Mouse (Mus musculus) embryonic fibroblast, embryonic 13.5 days (primary cell): ENCODE measurements around the gene Fmnl2. TPM values are rescaled to one million over a fixed set of nuclear protein-coding genes. Genes with fewer than 3 reads are reported as not detected.

ENCODE experiments used
- H3K27ac ChIP-seq: 2 replicates; pipeline ENCODE4 v1.5.1; 2012; ENCODE audit warnings: low read length, control low read depth, inconsistent platforms; ENCODE audit not compliant: insufficient read depth
- H3K4me1 ChIP-seq: 2 replicates; pipeline ENCODE4 v1.6.1; 2011; ENCODE audit warnings: low read length; ENCODE audit not compliant: control insufficient read depth, insufficient read depth
- H3K4me3 ChIP-seq: 2 replicates; pipeline ENCODE4 v1.5.1; 2011; ENCODE audit warnings: mild to moderate bottlenecking, control low read depth, low read length; ENCODE audit not compliant: insufficient read depth
- CTCF ChIP-seq: IDR thresholded peaks from 2 replicates; pipeline ENCODE4 v1.5.1; 2011; ENCODE audit warnings: mild to moderate bottlenecking, control low read depth, low read length, moderate library complexity, borderline replicate concordance; ENCODE audit not compliant: insufficient read depth
- POLR2A ChIP-seq: IDR thresholded peaks from 2 replicates; pipeline ENCODE4 v1.6.1; 2011; ENCODE audit warnings: low read depth, mild to moderate bottlenecking, control low read depth, low read length, moderate library complexity
- polyA plus RNA-seq: library from polyadenylated mRNA; stranded (reverse); fragments of >200 nt; gene quantifications from 2 replicates; pipeline ENCODE4 v1.2.4, GENCODE M21; 2011; ENCODE audit warnings: low read depth; ENCODE audit not compliant: missing spikeins, insufficient read length

The Fmnl2 gene
- polyA plus RNA-seq, 1 experiment: 63.0 TPM

DNA sequence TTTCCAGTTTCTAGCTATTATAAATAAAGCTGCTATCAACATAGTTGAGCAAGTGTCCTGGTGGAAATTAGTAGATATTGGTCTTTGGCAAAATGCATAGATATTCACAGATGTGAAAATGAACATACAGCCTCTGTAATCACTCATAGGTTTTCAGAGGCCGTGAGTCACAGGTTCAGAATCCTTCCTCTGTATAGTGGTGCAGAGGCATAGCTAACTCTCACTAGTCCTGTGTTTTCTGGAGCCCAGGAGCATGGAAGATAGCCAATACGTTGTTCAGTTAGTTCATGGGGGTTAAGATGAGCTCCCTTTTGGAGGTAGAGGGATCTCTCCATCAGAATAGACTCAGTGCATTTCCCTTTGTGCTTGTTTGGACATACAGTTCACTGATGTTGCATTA is 25.7 kb downstream of the Fmnl2 start:
- Histone ChIP-seq H3K4me3 (no peak overlapping the region), H3K27ac (peak overlapping the region; percentile 77), H3K4me1 (peaks cover 21% of the 10 kb centered on the region)
- TF ChIP-seq POLR2A (no peak), CTCF (no peak)

DNA sequence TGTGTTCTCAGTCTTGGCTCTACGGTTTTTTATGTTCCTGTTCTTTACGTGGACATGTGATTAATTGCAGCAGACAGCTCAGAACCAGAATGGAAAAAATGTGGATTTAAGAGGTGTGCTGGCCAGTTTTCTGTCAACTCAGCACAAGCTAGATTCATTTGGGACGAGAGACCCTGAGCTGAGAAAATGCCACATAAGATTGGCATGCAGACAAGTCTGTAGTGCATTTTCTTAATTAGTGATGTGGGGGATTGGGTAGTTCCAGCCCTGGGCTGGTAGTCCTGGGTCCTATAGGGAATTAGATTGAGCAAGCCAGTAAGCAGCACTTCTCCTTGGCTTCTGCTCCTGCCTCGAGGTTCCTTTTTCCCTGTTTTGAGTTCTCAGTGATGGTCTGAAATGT is 26.4 kb downstream of the Fmnl2 start:
- Histone ChIP-seq H3K4me1 (peaks cover 19% of the 10 kb centered on the region), H3K27ac (peak overlapping the region; percentile 77)
- TF ChIP-seq POLR2A (no peak), CTCF (no peak)

DNA sequence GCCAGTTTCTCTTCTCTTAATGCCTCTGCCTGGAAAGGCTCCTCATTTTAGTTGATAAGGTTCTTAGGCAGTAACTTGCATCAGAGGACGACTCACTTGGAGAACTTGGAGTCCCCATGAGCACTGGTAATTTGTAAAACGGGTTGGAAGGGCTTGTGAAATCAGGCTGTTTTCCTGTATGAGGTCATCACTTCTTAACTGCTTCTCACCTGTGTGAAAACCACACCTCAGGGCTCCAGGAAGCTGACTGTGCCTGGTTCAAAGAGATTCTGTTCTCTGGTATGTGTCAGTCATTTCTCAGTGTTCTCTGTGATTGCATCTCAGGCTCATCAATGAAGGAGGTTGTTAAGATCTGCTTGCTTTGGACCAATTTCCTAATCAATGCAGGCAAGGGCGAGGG is 27.4 kb downstream of the Fmnl2 start:
- TF ChIP-seq POLR2A: no peak
- no peak for TF ChIP-seq CTCF
- Histone ChIP-seq H3K27ac (0 out of 2 replicates have a peak overlapping the region, but pooled peaks have one; percentile 77), H3K4me1 (peaks cover 18% of the 10 kb centered on the region), H3K4me3 (no peak overlapping the region)

More for the DNA sequence above, 26.4 kb downstream of the Fmnl2 start:
- no peak overlapping the region for H3K4me3 ChIP-seq

DNA sequence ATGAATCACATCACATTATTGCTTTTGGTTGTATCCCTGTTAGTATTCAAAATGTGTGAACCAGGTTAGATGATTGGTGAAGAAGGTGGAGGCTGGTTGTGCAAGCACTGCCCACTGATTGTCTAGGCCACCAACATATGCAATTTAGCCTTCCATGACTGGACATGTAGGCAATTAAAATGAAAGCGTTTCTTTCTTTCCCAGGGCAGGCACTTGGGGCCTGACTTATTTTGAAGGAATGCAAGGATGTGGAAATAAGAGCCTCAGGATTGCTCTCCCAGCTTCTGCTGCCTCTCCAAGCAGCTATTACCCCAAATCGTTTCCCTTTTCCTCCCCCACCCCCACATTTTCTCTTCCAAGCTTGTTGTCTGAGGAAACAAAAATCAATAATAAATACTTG is 29.6 kb downstream of the Fmnl2 start:
- no peak overlapping the region for H3K4me3 ChIP-seq
- peak overlapping the region; percentile 73 for H3K27ac ChIP-seq
- TF ChIP-seq CTCF (no peak), POLR2A (no peak)
- H3K4me1 ChIP-seq: peaks cover 21% of the 10 kb centered on the region

DNA sequence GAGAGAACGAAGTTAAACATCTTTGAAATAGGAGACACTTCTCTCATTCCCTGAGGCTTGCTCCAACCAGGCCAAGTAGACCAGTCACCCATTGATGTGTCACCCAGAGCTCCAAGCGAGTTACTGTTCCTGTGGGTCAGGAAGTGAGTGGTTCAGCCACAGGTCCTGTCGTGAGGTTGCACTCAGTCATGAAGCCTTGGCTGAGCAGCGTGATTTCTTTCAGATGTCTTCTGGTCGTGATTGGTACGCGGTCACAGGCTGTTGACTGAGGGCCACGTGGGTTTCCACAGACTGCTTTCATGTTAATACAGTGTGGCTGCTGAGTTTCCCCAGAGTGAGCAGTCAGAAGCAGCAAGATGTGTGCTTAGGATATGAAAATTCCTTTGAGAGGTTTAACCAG is 33.5 kb downstream of the Fmnl2 start:
- TF ChIP-seq CTCF: no peak
- TF ChIP-seq POLR2A: no peak
- peaks cover 24% of the 10 kb centered on the region for H3K4me1 ChIP-seq
- no peak overlapping the region for H3K4me3 ChIP-seq
- H3K27ac ChIP-seq: peak overlapping the region; percentile 57; the same call in 1 of the 2 replicates

DNA sequence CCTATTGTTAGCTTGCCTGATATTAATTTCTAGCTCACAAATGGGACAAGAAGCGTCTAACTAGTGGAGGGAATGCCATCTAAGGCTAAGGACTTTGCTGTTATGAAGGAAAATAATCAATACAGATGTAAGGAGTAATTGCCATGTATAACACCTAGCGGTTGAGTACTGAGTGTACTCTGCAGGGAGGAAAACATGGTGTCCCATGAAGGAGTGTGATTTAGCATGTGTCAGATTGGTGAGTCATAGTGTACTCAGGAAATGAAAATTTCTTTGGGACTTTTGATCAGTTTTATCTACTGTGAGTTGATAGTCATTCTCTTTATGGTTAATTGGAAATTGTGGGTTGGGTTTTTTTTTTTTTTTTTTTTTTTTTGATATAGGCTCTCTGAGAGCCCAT is 34.1 kb downstream of the Fmnl2 start:
- TF ChIP-seq POLR2A (no peak), CTCF (no peak)
- Histone ChIP-seq H3K27ac (peak overlapping the region; percentile 57; the same call in 1 of the 2 replicates), H3K4me1 (peaks cover 24% of the 10 kb centered on the region), H3K4me3 (no peak overlapping the region)

DNA sequence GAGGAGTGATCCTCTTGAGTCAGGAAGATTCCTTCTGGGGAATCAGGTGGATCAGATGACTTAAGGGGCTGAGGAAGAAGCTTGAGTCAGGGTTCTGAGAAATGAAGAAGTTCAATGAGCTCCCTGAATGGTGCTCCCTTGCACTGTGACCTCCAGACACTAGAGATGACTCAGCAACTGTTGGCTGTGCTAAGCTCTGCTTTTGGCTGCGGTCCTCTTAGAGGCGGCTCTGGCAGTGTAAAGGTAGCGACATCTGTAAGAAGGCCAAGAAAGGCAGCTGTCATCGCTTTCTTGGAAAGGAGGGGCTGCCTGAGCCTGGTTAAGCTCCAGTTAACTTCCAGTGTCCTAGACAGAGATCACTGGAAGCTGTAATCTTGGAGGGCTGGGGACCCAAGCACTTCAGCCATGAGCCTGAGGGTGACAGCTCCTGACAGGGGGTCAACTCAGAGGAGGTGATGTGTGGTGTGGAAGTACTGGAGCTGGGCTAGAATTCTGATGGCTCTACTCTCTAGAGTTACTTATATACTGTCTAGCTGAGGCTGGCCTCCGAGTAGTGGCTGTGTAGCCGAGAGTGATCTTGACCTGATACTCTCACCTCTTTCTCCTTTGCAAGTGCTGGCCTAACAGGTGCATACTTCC is 37.4 kb downstream of the Fmnl2 start:
- Histone ChIP-seq H3K4me3 (no peak overlapping the region), H3K4me1 (peaks cover 13% of the 10 kb centered on the region), H3K27ac (no peak overlapping the region; the same call in 1 of the 2 replicates)
- TF ChIP-seq POLR2A: no peak
- TF ChIP-seq CTCF: no peak

DNA sequence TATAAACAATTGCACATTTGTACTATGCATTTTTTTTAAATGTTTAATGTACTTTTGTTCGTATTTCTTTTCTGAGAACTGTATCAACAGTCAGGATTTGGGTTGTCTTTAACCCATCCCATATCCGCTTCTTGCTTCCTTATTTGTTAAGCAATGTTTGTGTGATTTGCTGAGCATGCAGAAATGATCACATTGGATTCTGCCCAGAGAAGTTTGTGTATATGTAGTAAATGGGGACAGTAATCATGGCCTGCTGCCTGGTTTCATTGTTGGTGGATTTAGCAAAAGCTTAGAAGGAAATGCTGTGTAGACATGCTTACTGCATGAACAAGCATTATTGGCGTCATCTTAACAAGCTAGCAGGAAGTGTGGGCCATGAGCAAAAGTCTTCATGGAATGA is 39.3 kb downstream of the Fmnl2 start:
- TF ChIP-seq POLR2A: no peak
- TF ChIP-seq CTCF: no peak
- Histone ChIP-seq H3K27ac (no peak overlapping the region), H3K4me1 (peaks cover 10% of the 10 kb centered on the region; the same call in 1 of the 2 replicates)

DNA sequence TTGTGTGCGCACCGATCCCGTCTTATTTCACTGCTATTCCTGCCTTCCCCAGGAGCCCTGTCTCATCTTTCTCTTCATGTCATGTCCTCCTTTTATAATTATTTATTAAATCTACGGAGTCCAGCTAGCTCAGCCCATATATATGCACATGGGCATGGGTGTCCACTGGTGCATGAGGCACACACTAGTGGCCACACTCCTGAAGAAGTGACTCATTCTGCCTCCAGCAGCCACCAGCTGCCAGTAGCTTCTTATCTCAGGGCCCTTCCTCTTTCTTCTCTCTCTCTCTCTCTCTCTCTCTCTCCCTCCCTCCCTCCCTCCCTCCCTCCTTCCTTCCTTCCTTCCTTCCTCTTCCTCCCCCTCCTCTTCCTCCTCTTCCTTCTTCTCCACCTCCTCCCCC is 43.1 kb downstream of the Fmnl2 start:
- no peaks in the 10 kb centered on the region for H3K4me1 ChIP-seq
- no peak overlapping the region for H3K27ac ChIP-seq
- H3K4me3 ChIP-seq: no peak overlapping the region
- no peak for TF ChIP-seq POLR2A
- TF ChIP-seq CTCF: no peak

More for the DNA sequence above, 39.3 kb downstream of the Fmnl2 start:
- H3K4me3 ChIP-seq: no peak overlapping the region

DNA sequence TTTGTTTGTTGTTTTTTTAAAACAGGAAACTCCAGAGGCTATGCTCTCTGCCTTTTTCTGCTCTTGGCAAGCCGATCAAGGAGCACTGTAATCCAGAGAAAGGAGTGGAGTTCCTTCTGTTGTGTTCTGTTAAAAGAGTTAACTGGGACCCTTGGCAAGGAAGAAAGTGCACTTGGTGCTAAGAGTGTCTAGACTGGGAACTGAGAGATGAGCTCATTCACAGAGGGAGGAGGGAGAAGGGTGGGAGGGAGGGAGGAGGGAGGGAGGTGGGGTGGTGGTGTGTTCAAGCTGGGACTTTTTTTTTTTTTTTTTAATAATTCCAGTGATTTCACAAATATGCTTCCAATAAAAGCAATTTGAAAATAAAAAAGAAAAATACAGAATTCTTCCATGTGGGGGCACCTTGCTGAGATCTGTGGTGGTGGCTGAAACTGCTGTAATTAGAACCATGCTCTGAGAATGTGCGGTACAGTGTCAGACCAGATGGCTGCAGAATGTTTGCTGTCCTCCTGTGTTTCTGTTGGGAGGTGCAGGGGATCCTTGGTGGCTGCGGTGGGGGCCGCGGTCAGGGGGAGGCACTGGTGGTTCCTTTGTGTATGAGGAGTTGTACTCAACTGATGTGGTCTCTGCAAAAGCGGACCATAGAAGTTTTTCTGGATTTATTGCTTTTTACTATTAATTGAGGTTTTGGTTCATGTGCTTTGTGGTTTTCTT is 43.8 kb downstream of the Fmnl2 start:
- TF ChIP-seq POLR2A (no peak), CTCF (no peak)
- H3K4me1 ChIP-seq: no peaks in the 10 kb centered on the region
- 0 out of 2 replicates have a peak overlapping the region, but pooled peaks have one; percentile 8 for H3K27ac ChIP-seq
- H3K4me3 ChIP-seq: no peak overlapping the region
